Mouse (Mus musculus) B cell, adult 2 months (primary cell): Measurements from ENCODE around the gene Kcnj3.
"Not testable (repeated sequence)": the region's sequence is repeated elsewhere in the genome, so short reads cannot be mapped to it uniquely, and the experiment has no call there.

Experiments
- DNase-seq, 2 experiments: peaks; one replicate each; pipeline ENCODE4 v3.0.0; 2022

Kcnj3 gene

GRCm38 (mm10) chr2:55435721-55436260, at the start of gene Kcnj3:
Kcnj3 (plus strand) TSS chr2:55435970.
- DNase-seq, result no peak

GRCm38 (mm10) chr2:55390330-55390989, 45.3 kb upstream of the Kcnj3 start:
- DNase-seq, result no peak

DNA sequence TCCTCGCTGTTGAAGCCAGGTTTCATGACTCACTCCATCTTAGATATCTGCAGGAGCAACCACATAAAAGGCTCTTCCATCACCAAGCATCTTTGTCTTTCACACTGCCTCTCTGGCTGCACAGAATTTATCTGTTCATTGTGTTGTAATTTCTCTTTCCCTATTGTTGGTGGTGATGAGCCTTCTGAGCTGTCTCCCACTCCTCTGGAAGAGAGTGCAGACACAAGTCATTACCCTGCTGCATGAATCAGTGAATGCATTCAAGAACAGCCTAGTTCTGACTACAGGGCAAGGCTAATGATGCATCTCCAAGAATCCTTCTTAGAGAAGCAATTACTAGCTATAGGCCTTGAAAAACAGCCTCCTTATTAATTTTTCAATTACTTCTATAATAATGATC, 30.5 kb upstream of the Kcnj3 start:
- DNase-seq, result no peak

DNA sequence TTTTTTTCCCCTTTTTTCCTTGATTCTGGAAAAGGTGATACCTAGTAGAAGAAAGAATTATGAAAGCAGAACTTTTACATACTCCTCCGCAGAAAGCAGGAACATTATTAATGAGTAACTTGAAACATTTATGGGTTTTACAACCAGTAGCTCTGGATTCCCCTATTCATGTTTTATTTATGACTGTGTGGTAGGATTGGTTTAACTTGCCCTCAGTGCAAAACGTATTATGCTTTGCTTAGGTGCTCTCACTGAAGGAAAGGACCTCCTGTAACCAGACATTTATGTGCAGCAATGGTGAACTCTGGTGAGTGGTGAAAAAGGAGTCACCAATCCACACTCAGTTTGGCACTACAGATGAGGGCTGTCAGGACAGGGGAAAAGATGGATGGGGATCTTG, 8.1 kb upstream of the Kcnj3 start:
- DNase-seq, result no peak

DNA sequence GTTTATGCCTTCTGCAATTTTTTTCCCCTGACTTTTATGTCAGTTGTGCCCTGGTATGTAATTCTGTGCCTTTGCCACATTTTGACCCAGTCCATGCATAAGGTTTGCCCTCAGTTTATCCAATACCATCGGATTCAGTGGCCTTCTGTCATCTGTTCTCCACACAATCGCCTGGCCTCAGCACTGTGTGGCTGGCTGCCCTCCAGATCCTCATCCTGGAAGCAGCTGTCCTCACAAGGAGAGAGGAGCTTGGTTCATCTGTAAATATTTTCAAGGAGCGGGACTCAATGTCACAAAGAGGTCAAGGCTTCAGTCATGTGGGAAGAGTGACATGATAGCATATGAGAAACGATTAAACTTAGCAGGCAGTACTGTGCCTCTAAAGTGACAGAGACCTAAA, 3.7 kb upstream of the Kcnj3 start:
- no peak for DNase-seq

- DNase-seq, result no peak
Measured at GRCm38 (mm10) chr2:55436261-55437006, 664 bp downstream of the Kcnj3 start.

DNA sequence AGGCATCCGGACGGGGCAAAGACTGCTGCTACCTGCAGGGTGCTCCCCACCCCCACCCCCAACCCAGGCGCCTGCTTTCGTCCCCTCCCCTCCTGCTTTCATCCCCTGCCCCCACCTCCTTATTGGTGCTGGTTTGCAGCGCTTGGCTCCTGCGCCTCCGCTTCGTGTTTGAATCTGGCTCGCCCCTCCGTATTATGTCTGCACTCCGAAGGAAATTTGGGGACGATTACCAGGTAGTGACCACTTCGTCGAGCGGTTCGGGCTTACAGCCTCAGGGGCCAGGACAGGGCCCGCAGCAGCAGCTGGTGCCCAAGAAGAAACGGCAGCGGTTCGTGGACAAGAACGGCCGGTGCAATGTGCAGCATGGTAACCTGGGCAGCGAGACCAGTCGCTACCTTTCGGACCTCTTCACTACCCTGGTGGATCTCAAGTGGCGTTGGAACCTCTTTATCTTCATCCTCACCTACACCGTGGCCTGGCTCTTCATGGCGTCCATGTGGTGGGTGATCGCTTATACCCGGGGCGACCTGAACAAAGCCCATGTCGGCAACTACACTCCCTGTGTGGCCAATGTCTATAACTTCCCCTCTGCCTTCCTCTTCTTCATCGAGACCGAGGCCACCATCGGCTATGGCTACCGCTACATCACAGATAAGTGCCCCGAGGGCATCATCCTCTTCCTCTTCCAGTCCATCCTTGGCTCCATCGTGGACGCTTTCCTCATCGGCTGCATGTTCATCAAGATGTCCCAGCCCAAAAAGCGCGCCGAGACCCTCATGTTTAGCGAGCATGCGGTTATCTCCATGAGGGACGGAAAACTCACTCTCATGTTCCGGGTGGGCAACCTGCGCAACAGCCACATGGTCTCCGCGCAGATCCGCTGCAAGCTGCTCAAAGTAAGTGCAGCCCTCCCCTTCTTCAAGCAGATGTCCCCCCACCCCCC, 1.5 kb downstream of the Kcnj3 start:
- DNase-seq, result no peak

DNA sequence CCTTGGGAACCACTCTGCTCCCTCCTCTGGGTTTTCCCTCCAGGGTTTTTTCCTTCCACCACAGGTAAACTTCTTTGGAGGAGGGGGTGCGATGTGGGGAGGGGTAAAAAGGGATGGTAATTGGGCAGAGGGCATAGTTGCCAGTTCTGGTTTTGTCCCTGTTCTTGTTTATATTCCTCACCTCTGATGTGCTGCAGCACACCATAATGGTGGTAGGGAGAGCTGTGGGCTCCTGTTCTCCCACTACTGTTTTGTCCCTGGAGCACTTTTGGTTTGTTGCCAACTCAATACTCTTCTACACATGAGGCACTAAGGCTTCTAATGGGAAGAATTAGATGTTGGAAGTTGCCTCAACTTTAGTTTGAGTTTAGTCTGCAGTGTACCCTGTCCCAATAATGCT, 2.2 kb downstream of the Kcnj3 start:
- DNase-seq, result no peak

DNA sequence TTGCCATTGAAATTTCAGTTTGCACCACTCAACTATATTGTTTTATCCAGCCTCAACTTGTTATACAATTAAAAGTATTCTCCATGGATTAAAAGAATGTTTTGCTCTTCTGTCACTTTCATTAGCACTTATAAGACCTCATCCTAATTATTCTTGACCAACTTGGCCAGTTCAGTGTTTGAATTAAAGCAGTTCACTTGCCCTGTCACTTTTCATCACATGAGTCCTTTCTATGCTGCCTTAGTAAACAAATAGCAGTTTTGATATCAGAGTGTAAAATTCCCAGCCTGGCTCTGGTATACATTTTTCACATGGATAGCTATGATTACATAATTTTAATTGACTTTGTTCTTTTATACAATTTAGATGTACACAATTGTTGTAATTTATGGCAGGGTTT, 3.4 kb downstream of the Kcnj3 start:
- DNase-seq, result no peak

DNA sequence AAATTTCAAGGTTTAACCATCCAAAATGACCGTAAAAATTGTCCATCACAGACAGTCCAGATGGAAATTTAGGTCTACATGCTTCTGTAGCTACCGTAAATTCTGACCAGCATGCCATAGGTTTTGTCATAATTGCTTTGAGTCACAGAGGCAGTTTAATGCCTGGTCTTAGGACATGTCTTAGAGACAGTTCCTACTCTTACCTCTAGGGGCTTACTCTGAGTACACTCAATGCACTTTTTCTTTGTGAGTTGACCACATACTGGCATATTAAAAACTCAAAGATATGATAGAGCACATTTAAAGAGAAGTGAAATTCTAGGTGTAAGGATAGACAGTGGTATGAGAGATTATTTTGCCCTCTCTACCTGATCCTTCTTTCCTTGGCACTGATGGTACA, 6.2 kb downstream of the Kcnj3 start:
- DNase-seq, result no peak

DNA sequence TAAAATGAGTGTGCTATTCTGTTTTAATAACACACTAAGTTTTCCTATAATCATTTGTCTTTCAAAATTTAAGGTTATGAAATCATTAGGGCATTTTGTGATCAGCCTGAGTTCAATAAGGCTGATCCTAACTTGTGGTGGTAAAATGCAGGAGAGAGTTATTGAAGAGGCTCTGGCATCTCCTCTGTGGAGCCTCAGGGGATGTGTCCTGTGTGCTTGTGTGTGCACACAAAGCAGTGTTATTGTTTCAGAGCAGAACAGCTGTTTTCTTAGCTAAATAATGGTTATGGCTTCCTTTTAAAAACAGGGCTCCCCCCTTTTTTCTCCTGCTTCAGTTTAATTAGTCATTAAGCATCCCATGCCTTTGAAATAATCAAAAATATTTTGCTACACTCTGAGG, 11.5 kb downstream of the Kcnj3 start:
- DNase-seq, result no peak

GRCm38 (mm10) chr2:55450774-55451173, 15.0 kb downstream of the Kcnj3 start:
- DNase-seq, result no peak

DNA sequence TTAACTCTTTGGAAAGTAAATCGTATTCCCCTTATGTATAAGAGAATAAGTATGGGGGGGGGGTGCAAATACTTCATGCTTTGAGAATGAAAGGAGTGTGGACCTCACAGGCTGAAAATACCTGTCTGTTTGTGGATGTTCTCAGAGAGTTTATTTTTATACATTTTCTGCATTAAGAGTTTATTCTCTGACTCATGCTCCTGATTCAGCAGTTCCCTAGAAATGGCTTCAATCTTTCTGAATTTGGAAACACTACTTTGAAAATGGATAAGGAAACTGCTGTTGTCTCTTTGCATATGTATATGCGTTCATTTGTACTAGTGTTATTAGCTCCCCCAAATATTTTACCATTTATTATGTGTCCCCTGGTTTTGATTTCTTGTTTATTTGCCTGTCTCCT, 23.4 kb downstream of the Kcnj3 start:
- no peak for DNase-seq

DNA sequence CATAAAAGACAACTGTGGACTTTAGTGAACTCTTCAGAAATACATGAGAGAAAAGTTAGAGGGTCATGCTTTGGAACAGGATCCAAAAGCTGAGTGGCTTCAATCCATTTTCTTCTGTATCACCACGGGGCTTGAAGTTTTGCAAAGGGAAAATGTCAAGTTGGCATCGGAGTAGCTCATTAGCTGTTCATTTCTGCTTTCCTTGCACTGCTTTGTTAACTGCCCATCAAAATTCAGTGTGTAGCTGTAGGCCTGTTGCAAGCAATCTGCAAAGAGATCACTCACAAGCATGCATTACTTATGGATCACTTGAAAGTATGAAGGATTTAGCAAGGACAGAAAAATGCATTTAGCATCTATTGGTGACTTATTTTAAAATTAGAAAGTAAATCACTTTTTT, 33.4 kb downstream of the Kcnj3 start:
- no peak for DNase-seq

DNA sequence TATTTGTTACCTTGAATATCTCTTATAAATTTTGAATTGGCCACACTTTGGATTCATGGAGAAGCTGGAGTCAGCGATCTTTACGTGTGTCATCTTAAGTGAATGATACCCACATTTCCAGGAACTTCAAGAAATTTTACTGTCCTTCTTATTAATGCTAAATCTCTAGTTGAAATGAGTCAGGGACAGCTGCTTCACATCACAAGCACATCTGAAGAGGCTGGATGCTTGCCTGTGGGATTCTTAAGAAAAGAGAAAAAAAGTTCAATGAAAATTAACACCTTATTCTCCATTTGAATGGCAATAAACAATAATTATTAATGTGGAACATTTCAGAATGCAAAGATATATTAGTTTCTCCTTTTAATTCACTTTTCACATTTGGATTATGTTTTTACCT, 34.2 kb downstream of the Kcnj3 start:
- DNase-seq, result no peak

DNA sequence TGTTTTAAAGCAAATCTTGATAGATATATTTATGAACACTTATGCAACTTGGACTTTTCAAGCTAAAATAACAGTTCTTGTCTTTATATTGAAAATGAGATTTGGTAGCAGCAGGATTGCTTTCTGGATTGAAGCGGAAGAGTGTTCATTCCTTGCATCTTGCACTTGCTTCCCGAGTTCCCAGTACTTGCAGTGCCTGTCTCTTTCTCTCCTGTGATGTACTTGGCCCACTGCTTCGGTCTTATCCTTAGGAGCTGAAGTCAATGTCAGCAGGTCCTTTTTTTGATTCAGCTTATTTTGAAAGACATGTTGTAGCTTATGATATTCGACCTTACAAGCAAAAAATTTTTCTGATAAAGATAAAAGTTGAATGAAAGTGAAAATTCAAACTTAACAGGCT, 43.7 kb downstream of the Kcnj3 start:
- DNase-seq, result no peak

DNA sequence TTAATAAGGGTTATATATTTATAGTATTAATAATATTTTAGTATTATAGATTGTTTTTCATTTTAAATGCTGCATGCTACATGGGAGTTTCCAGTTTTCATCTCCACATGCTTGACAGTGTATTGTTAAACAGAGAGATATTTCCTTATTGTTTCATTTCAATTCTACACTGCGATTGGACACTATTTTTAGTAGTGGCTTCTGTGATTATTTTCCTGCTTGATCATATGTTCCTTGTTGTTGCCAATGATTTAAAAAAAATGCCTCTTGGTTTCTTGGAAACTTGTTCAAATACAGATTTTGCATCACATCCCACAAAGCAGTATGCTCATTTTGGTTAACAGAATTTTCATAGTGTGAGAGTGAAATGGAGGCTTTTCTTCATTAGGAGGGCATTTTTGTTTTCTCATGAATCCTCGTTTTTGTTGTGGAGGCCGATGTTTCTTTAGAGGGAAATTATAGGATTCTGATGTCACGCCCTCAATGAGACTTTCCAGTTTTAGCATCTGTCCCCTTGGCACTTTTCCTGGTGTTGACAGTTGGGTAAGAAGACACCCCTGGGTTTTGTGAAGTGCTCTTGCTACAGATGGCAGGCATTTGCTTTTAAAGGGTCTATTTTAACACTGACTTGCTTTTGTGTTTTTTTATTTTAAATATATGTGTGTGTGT, 44.3 kb downstream of the Kcnj3 start:
- no peak for DNase-seq

GRCm38 (mm10) chr2:55480602-55480965, 44.8 kb downstream of the Kcnj3 start:
- no peak for DNase-seq

GRCm38 (mm10) chr2:55485500-55486129, 49.8 kb downstream of the Kcnj3 start:
- DNase-seq, result not testable (repeated sequence)

DNA sequence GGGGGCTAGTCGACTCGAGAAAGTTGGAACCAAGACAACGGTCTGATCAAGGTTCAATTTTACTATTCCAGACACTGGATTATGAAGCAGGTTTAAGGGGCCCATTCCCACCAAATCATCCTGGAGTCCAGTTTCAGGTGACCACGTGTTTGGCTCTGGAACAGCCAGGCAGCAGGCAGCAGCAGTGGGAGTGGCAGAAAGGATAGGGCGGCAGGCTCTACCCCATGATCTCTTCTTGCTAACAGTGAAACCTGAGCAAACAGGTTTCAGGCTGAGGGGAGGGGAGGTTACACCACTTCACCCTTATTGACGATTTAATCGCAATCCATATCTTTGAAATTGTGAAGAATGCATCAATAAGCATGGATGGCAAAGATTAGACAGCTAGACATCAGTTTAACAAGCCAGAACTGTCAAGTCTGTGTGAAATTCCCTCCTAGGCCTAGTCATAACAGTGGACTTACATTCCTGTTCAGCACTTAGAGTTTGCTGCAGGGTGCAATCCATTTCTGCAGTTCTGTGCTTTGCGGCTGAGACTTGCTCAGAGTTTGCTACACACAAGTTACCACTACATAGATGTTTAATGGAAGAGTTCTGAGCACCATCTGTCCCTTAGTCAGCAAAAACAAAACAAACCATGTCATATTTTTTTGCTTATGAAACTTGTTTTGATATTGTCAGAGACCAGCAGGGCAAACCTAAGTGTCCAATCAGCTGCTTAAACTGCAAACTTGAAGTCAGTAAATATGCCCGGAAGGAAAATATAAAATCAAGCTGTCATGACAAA, 67.8 kb downstream of the Kcnj3 start:
- DNase-seq, result no peak

DNA sequence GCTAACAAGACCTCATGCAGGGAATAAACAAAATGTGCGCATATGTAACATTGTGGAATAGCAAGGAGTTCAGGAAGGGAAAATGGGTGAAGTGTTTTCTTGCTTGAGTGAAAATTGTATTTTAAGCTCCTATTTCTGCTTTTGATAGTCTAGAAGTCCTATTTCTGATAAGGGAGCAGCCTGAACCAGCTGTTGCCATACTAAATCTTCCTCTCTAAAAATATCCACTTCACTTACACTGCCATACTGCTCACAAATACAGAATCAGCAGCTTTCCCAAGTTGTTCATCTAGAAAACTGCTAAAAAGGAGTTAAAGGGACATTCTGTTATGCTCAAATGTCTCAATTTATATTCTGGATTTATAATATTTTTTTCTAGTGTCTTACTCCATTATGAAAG, 69.9 kb downstream of the Kcnj3 start:
- DNase-seq, result no peak

DNA sequence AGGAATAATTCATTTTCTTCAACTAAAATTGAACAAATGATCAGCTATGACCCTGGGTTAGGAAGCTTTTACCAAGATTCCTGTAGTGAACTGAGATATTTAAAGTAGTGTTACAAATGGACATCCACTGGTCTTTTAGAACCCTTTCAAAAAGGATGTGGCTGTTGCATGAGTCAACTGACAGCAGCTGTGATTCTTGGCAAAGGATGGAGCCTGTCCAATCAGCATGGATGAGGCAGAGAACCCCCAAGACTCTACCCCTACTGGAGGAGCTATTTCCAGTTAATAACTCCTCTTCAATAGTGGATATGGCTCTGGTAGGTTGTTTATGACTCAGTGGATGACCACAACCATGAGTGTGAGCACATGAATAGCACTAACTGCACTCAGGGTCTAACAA, 81.5 kb downstream of the Kcnj3 start:
- DNase-seq, result no peak
